Mouse (Mus musculus) kidney, postnatal 10 days (tissue): Measurements from ENCODE around the gene Prdx6b.
A peak's percentile ranks its signal among the peaks of the same experiment; 100 is the strongest.

Experiments used
- DNase-seq: peaks from one replicate; pipeline ENCODE4 v3.0.0; 2021; ENCODE audit warnings: mixed read lengths

Gene Prdx6b

DNA sequence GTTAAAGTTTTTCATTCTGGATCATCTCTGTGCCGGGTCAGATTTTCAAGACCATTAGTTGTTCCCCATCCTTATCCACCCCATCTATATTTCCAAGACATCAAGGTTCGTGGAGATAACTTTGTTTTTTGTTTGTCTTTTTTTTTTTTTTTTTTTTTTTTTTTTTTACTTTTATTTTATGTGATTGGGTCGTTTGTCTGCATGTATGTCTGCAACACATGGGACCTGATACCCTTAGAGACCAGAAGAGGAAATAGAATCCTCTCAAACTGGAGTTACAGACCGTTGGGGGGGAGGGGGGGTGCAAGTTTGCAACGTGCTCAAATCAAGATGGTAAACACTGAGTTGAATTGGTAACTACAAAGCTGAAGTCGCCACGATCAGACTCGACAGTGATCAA lies at the start of gene Prdx6b:
Prdx6b (plus strand) TSS at position 301 of the 400 bp plus-strand sequence.
- no peak for DNase-seq

DNA sequence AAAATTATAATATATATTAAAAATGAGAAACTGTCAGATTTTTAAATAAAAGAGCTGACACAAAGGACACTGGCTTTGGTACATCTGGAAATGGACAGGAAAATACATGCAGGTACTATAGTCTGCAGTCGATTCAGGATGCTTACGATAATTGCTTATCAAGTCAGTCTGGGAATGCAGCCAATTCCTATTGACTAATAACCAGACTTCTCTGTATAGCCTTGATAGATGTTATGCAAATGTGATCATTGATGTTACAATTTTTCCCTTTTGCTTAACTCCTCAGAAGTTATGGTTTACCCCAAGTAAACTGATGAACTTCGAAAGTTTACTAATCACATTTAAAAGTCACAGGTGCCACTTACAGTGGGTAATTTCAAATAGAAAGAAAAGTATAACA lies 44.8 kb upstream of the Prdx6b start:
- no peak for DNase-seq

DNA sequence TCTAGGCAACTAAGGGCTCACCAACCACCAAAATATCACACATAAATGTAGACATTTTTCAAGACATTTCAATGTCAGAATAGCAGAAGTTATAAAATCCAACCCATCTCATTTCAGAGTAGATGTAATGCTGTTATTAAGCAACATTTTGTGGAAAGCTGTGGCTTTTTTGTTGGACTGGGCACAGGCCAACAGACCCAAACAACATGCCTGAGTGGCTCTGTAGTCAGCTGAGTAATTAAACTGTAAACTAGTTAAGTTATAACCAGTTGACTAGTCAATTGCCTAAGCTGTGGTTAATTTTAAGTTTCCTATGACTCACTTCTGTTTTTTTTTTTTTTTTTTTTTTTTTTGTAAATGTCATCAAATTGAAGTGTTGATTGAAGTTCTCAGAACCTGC lies 44.4 kb upstream of the Prdx6b start:
- DNase-seq = no peak

DNA sequence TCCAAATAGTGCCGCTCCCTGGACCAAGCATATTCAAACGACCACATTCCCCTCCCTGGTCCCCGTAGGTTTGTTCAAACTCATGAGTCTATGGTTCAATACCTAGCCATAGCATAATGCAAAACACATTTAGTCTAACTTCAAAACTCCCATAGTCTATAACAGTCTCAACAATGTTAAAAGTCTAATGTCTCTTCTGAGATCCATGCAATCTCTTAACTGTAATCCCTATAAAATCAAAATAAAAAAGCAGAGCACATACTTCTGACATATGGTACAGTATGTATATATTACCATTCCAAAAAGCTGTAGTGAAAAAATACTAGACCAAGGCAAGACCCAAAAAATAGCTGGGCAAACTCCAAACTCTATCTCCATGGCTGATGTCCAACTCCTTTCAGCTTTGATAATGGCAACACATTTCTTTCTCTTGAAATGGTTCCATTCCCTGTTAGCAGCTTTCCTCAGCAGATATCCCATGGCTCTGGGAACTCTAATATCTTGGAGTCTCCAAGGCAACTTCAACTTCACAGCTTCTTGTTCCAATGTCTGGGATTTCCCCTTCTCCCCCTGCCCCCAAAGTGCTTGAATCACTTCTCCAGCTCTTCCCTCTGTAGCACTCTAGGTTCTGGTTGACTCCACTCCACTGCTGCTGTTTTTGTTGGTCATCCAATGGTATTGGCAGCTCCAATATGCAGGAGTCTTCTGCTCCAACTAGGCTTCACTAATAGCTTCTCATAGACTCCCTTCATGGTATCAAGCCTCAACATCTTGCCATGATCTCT lies 32.2 kb upstream of the Prdx6b start:
- no peak for DNase-seq

DNA sequence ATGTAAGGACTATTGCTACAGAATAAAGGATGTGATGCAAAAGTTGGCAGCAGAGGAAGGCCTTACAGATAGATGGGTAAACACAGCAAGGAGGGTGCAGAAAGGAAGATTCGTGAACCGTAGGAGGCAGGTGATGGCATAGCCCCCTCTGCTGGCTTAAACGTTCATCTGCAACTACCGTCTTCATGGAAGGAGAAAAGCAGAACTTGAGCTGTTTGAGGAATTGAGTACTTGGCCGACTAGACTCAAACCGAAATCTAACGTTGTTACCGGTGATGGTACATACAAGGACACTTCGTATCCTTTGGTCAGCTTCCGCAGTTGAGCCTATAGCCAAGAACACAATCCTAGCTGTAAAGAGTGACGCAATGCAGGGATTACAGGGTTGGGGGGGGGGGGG lies 25.4 kb upstream of the Prdx6b start:
- DNase-seq = peak; percentile 83

DNA sequence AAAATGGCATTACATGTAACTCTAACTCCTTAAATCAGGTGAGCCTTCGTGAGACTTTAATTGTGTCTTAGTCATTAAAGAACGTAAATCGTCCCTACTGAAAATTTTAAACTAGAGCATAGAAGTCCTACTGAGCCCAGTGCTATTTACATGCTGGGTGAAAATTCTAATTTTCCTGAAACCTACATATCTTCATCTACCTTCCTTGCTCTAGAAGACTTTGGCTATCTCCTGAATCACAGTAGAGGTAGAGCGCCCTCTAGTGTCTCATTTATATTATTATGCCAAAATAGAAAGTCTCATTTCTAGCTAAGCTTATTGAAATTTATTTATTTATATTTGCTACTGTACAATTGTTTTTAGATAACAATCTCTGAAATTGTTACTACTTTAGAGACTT lies 24.2 kb upstream of the Prdx6b start:
- no peak for DNase-seq

DNA sequence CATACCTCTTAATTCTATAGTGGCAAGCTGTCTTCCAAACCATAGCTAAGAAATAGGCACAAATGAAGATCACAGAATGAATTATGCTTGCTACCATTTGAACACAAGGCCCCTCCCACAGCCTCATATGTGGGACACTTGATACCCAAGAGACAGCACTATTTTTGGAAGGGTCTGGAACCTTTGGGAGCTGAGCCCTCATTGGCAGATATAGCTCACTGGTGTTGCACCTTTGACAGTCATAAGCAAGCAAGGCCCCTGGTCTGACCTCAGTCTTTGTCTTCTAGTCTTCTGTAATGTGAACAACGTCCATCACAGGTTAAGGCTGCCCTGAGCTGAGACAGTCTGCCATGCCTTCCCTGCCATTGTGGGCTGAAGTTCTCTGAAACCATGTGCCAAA lies 20.8 kb upstream of the Prdx6b start:
- DNase-seq = no peak

DNA sequence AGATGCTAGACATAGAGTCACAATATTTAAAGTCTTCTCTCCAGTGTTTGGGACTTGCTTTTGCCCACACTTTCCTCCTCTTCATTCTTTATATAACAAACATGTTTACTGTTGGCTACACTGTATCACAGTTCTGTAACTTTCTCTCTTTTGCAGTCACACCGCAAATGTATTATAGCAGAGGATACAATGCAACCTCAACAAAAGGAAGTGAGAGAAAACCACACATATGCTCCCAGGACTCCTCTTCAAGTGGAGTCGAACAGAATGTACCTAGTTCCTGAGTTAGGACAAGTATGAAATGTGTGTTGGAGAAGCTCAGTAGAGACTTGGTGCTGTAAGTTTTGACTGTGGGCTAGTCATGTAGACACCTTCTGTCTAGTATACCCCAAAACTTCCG lies 19.2 kb upstream of the Prdx6b start:
- DNase-seq = no peak

DNA sequence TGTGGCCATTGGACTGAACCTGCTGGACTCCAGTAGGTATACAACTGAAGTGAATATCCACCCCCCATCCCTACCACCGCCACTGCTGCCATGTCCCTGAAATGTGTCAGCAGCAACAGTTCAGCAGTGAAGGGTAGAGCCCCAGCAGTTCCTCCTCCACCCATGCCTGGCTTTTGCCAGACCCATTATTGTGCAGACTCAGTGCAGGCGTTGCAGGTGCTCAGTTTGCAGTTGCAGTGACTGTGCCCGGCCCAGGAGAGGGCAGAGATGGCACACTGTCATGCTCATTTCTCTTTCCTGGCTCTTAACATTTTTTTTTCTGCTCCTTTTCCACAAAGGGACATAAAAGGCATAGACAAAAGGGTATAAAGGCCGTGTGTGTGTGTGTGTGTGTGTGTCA lies 18.5 kb upstream of the Prdx6b start:
- DNase-seq = no peak

DNA sequence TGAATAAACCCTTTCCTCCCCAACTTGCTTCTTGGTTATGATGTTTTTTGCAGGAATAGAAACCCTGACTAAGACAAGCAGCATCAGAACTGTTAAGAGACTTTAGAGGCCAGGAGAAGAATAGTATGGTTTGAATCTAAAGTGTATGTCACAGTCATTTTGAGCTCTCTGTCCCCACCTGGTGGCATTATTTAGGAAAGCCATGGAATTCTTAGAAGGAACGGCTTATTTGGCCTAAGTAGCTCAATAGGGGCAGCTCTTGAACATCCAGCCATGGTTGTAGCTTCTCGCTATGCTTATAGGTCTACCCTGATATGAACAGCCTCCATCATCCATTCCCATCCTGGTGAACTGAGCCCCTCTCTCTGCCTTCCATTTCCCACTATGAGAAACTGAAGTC lies 17.1 kb upstream of the Prdx6b start:
- peak; percentile 45 for DNase-seq

DNA sequence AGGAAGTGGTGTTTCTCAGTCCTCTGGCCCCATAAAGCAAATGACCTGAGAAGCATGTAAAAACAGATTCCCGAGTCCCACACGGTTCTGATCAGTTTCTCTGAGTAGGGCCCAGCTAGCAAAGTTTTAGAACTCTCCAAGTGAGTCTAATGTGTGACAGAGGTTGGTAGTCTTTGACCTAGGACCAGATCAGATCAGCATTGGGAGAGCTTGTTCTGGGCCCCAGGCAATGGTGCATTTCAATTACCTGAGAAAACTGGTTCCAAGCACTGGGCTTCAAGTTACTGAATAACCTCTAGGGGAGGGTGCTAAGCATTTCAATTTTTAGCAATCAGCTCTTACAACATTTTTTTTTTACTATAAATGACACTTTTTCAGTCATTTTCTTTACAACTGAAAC lies 10.1 kb upstream of the Prdx6b start:
- DNase-seq = peak; percentile 20

DNA sequence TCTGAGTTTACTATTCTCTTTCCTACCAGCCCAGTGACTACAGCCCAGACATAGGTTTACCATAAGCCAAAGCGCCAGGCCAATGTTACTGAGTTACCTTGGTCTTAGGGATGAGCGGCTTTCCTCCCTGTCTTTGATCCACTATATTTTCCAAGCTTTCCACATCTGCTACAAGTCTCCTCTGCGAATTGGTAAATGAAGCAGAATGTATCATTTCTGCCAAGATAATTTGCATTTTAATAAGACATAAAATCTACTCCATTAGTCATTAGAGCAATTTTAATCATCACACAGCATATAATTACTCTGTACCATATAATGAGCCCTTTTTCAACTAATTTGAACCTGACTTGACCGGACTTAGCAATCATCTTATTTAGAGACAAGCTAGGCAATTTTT lies 5.9 kb upstream of the Prdx6b start:
- no peak for DNase-seq

DNA sequence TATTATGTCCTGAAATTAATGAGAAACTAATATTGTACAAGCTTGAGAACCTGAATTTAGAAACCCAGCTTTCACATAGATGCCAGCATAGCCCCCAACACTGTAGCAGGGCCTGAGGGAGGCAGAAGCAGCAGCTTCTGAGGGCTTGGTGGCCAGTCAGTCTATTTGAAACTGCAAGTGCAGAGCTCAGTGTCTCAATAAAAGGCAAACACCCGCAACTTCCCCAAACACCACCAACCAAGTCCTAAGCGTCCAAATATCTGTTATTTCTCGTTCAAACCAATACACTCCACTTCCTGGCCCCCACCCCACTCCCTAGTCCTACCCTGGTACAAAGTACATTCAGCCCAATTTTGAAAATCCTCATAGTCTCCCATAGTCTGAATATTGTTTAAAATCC lies 6.1 kb downstream of the Prdx6b start:
- no peak for DNase-seq

DNA sequence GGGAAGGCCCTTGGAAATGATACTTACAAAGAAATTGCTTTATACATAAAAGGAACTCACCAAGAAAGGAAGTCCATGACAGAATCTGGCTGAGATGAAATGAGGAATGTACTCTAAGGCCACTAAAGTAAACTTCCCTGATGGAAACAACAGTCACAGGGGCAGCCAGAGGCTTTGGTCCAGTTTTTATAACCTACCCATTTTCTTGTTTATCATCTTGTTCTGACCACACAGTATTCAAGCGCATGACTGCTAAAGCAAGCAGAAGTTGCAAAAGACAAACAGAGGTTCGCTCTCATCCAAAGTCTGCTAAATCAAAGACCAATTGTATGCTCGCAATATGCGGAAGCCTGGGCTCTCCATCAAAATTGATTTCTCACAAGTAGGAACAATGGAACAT lies 8.5 kb downstream of the Prdx6b start:
- no peak for DNase-seq

DNA sequence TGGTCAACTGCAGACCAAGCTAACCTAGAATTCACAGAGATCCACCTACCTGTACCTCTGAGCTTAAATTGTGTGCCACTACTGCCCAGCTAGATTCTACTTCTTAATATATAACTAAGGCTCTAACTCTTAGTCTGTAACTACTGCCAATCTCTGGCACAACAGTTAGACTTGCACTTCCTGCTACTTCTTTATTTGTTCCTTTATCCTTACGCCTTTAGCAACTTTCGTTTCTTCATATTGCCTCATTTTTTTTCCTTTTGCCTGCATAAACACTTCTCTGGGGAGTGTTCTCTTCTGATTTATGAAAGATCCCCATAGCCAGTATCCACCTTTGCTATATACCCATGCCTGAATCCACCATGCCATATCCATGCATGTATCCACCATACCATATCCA lies 11.7 kb downstream of the Prdx6b start:
- no peak for DNase-seq

DNA sequence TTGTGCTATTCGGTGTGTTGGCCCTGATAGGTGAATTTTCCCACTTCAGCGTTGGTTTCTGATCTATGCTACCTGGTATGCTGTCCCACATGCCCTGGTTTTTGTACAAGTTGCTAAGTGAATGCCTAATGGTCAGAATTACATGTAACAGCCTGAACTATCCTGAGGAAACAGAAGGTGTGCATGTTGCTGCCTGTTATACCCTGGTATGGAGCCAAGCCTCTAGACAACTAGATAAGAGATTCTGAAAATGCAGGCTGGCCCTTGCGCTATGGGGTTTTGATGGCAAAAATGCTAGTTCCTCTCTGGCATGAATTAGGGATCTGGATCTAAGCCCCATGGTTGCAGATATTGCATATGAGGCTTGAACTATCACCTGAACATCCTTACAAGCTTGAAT lies 15.4 kb downstream of the Prdx6b start:
- no peak for DNase-seq

DNA sequence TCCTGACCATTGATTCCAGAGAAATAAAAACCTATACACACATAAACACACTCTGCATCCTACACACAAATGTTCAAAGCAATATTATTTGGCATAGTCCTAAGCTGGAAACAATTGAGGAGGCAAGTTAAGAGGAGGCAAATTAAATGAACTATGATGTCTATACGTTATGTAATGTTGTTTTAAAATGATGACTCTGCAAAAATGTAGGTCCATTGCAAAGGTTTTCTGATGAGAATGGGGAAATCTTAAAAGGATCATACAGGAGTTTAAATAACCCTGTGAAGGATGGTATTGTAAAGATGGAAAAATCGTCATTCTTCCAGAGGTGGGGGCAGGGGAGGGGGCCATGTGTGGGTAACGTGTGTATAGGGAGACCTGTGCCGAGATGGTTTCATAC lies 17.5 kb downstream of the Prdx6b start:
- DNase-seq = no peak

DNA sequence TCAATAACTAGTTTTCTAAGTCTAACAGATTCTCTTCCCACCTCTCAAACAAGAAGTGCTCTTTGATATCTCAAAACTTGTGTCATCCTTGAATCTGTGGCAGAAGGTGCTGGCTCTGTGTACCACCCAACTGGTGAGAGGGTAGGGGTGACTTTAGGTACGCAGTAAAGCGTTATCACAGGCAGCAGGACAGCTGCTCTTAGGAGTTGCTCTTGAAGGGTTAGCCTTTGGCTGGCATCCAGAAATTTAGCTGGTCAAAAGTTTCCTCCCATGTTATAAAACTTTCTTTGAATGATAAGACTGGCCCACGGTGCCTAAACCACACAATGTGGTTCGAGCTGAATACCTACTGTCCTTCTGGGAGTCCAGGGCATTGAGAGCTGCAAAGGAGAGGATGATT lies 18.5 kb downstream of the Prdx6b start:
- DNase-seq = no peak

DNA sequence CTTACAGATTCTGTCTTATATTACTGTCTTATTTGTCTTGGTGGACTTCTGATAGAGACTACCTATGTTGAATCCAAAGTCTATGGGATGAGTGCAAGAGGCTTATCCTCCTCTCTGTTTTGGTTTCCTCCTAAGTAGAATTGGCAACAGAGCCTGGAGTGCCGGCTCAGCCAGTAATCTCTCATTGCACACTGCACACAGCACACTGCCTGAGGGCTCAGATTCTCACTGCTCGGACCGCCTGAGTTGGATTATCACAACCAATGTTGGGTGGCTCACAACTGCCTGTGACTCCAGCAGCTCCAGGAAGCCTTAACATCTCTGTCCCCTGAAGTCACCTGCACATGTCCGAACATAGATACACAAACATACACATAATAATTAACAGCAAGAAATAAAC lies 19.1 kb downstream of the Prdx6b start:
- DNase-seq = no peak

DNA sequence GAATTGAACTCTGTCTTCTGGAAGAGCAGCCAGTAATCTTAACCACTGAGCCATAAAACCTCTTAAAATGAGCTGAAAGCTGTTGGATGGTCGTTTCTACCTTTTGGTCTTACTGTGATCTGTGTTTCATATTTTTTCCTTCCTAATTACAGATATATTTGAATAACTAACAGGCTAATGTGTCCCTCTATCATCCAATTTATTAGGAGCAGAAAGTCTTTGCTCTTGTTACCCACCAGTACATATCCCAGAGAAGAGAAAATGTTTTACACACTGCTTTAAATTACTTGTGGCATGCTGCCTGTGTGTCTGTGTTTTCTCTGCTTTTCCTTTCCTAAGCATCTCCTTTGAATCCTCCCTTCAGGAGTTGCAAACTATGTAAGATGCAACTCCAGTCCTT lies 21.9 kb downstream of the Prdx6b start:
- DNase-seq = no peak

DNA sequence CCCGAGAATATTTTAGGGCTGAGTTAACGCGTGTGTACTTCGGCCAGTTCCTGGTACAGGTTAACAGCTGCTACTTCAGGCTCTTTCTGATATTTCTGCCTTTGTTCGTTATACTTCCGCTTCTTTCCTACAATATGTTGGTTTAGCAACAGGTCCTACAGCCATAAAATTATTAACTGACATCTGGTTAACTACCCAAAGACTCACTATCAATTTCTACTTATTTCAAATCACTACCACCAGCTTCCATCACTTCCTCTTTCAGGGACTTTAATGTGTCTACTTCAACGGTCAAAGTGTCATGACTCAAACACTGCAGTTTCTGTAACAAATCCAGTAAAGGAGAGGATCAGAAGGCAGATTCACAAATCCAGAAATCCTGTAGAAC lies 22.6 kb downstream of the Prdx6b start:
- DNase-seq = no peak

DNA sequence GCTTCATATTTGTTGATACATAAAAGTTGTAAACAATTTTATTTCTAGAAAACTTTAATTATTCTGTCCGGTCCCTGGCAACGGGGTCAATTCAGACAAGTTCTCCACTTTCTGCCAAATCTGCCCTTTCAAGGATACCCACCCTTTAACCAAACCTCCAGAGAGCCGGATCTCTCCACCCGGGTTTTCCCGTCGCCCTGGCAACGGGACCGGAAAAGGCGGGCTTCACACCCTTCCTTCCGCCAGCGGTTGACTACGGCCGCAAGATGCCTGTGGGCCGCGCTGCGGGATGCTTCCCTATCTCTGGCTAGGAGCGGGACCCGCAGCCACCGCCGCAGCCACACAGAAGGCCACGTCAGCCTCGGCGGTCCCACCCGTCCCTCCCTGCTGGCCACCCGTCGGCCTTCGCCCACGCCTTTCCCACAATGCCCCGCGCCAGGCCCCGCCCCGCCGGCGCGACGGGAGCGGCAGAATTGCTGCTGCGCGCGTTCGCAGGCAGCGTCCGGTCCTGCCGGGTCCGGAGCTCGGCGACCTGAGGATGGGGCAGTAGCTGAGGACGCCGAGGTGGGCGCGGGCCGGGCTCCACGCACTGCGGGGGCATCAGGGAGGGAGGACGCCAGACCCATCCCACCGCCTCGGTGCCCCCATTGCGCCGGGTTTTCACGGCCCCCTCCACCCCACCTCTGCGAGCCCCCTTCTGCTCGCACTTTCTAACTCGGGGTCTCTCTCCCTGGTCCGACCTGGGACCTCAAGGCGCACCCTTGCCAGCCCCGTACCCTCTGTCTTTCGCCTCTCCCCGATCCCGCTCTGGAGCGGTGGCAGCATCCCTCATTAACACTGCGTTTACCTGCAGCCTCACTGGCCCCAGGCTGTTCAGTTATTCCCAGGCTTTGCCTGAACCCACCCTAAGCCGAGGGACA lies 23.2 kb downstream of the Prdx6b start, which contains the start of gene Dnajc10:
Dnajc10 (plus strand) TSS at position 225 of the 920 bp plus-strand sequence.
- DNase-seq = peak; percentile 95

DNA sequence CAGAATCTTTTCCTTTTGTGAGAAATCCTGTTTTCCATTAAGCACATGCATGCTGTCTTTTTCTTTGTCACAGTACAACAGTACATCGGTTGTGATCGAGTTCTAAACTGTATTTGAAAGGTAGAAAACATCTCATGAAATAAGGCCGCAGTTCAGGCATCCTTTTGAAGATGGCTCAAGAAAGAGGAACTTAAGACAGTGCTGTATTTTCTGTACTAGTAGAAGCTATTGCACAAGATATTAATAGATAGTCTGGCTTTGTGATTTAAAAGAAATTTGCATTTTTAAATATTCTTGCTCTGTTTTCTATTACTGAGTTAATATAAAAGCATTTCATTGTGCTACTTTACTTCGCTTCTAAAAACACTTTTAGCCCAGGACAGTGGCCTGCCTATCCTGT lies 30.6 kb downstream of the Prdx6b start:
- DNase-seq = no peak

DNA sequence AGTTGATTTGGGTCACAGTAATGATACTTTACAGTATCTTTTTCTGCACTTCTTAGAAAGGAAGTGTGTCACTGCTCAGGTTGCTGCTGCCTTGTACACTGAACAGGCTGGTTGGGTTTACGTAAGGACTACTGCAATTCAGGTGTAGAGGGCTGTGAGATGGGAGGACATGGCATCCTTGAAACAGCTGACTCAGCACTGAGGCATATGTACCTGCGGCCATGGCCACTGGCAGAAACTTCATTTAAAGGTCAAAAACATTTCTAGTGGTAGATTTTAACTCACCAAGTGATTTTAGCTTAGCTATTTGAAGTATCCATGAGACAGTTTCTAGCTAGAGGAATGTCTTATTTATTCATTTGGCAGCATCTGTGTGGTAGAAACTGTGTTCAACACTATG lies 33.5 kb downstream of the Prdx6b start:
- DNase-seq = no peak
